8 mouse cellular contexts compared by ENCODE assay signal in the genomic region with DNA sequence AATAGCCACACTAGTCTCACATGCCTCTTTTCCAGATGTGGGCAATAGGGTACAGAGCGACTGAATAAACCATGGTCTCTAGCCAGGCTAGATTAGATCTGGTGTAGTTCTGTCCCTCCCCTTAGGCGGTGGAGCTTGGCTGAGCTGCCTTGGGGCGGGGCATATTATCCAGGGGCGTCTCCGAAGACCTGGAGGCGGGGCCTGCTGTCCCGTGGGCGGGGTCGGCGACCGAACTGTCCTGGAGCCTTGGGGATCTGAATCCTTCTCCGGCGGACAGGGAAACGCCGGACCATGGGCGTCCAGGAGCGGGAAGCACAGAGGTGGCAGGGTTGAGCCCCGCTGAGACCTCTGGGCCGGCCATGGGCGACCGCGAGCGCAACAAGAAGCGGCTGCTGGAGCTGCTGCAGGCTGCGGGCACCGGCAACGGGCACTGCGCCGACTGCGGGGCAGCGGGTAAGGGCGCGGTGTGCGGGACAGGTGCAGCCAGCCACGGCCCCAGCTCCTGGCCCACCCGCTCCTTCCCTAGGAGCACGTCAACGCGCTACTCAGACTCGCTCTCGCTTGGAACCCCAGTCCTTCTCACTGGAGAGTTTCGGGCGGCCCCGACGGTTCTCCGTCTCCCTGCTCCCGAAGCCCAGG. TPM values are rescaled to one million over a fixed set of nuclear protein-coding genes. Genes with fewer than 3 reads are reported as not detected.
DNase-seq lines count a peak whose midpoint lies in the region; ATAC-seq lines count a peak whose summit lies in the region.

A gene (plus strand): TSS at position 249 of the 639 bp plus-strand sequence.

- peak; percentile 97 for DNase-seq in adrenal gland, adult 2 months
- DNase-seq in embryo, embryonic 10.5 days (ENCODE audit: low spot score), result peak; percentile 88
- peak; percentile 93 for DNase-seq in gastrocnemius, postnatal 14 days
- peak; percentile 88 for DNase-seq in induced T-regulatory cell, adult 2 months (ENCODE audit: low read depth)
- DNase-seq in left cerebral cortex, adult 9 months (ENCODE audit: low spot score in 2 of 2), result peak; percentile 39 to 75
- peak; percentile 68 for DNase-seq in right cerebral cortex, adult 18-20 months
- peak; percentile 67 for DNase-seq in urinary bladder, adult 2 months (ENCODE audit: low spot score)

- intact Hi-C loops in gastrocnemius, postnatal 14 days (cut with DNase I; ENCODE audit: low total_unique reads), result no loop called here

- peak; percentile 95 for ATAC-seq in megakaryocyte, adult 5-6 weeks (ENCODE audit: poor library complexity, severe bottlenecking)

RNA-seq across cellular contexts. Expression of the gene that starts here (rescaled TPM):
- total RNA-seq in adrenal gland, adult 2 months (2021), result 10 to 100 TPM; 10.9 to 12.7 TPM
- polyA plus RNA-seq in adrenal gland, adult 2 months (2012; rRNA removed), result 16.7 and 19.2 TPM in 2 replicates
- total RNA-seq in gastrocnemius, postnatal 14 days (2021), result 10 to 100 TPM in 1 of 2 experiments, 1 to 10 TPM in 1; 7.4 to 10.7 TPM
- 2.7 and 3.7 TPM in 2 replicates for total RNA-seq in megakaryocyte, adult 5-6 weeks (2015)
- total RNA-seq in megakaryocyte, adult 5-6 weeks (2017), result 4.2 and 5.8 TPM in 2 replicates
- polyA plus RNA-seq in urinary bladder, adult 2 months (2012; rRNA removed), result 6.4 and 6.5 TPM in 2 replicates

Comparison
In these comparisons a context has a peak if more than half of its experiments do, and no peak if none do; other contexts are left out.
1. Peak in every context shown above with its lines: DNase-seq and ATAC-seq.